In the genomic region with DNA sequence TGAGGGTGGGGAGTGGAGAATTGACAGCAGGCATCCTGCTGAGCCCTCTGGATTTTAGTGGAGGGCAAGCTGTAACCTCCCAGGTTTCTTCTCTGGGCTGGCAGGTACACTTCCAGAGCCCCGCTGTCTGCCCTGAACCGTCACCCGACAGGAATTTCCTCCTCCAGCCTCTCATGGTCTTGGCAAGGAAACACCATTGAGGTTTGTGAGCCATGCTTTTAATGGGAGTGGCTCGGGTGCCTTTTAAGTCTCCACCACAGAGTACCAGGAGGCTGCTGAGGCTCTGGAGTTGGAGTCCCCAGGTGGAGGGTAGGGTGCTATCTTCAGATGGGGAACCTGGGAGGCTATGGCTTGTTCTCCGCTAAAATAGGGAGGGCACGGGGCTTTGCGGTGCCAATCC, we compare ENCODE assay signal across 19 mouse cellular contexts. TPM values are rescaled to one million over a fixed set of nuclear protein-coding genes. Genes with fewer than 3 reads are reported as not detected.
DNase-seq lines count a peak whose midpoint lies in the region; ATAC-seq and TF ChIP-seq lines count a peak whose summit lies in the region.
"Had no signal": no experiment of that assay in that cellular context is flagged by ENCODE, and none has a peak within 500 bp of the region (broad histone marks: within the 10 kb centered on the region; RNA-seq: fewer than 3 reads in every experiment).

No protein-coding gene starts in this region.

- H3K9ac ChIP-seq in embryonic facial prominence, embryonic 15.5 days = no peak overlapping the region
- no peak overlapping the region for H3K9ac ChIP-seq in lung, postnatal 0 days (replicated peaks; ENCODE audit: low read depth)
- H3K9ac ChIP-seq in liver, embryonic 12.5 days = no peak overlapping the region
- no peak overlapping the region for H3K9ac ChIP-seq in hindbrain, embryonic 12.5 days
- H3K9ac ChIP-seq: hindbrain, embryonic 15.5 days had no signal

- no peaks in the 10 kb centered on the region for H3K27me3 ChIP-seq in heart, embryonic 10.5 days (ENCODE audit: insufficient read depth, poor library complexity, severe bottlenecking)
- H3K27me3 ChIP-seq in embryonic facial prominence, embryonic 15.5 days = no peaks in the 10 kb centered on the region
- H3K27me3 ChIP-seq in lung, postnatal 0 days (replicated peaks; ENCODE audit: insufficient read depth, low read length) = no peaks in the 10 kb centered on the region
- no peaks in the 10 kb centered on the region for H3K27me3 ChIP-seq in liver, embryonic 12.5 days (replicated peaks)
- H3K27me3 ChIP-seq in hindbrain, embryonic 12.5 days = no peaks in the 10 kb centered on the region
- H3K27me3 ChIP-seq: hindbrain, embryonic 15.5 days had no signal

- H3K9me3 ChIP-seq in heart, embryonic 10.5 days = no peaks in the 10 kb centered on the region; the same call in 1 of the 2 replicates
- H3K9me3 ChIP-seq in embryonic facial prominence, embryonic 15.5 days (replicated peaks) = no peaks in the 10 kb centered on the region
- H3K9me3 ChIP-seq in lung, postnatal 0 days (ENCODE audit: low read length) = no peaks in the 10 kb centered on the region
- H3K9me3 ChIP-seq in liver, embryonic 12.5 days (replicated peaks) = no peaks in the 10 kb centered on the region; the same call in 1 of the 2 replicates
- no peaks in the 10 kb centered on the region for H3K9me3 ChIP-seq in hindbrain, embryonic 12.5 days (replicated peaks)
- H3K9me3 ChIP-seq: hindbrain, embryonic 15.5 days had no signal

- DNase-seq in heart, embryonic 10.5 days (ENCODE audit: low spot score) = no peak
- no peak for DNase-seq in heart, postnatal 36 days
- peak; percentile 94 for DNase-seq in 3T3-L1 (ENCODE audit: low read depth, low spot score)
- peak; percentile 88 for DNase-seq in lung, postnatal 0 days (ENCODE audit: low spot score)
- DNase-seq in layer of hippocampus, postnatal 25 days (ENCODE audit: extremely low spot score in 1 of 2, low spot score in 1 of 2) = no peak
- DNase-seq: cerebellum, adult 8-10 months; gastrocnemius, postnatal 36 days; kidney, adult 18-20 months; right cerebral cortex, adult 18-20 months; spleen, adult 18-20 months had no signal

- peak; percentile 80 for TF ChIP-seq EP300 in lung, postnatal 0 days (IDR thresholded peaks at IDR 0.05)

- intact Hi-C loops in heart, postnatal 36 days (cut with DNase I) = loop anchor here (5.0 kb wide), 1 partner anchor 52 kb away; a partner anchor contains a TSS

- no peak overlapping the region for H3K4me3 ChIP-seq in heart, embryonic 10.5 days
- no peak overlapping the region for H3K4me3 ChIP-seq in embryonic facial prominence, embryonic 15.5 days (replicated peaks)
- no peak overlapping the region for H3K4me3 ChIP-seq in lung, postnatal 0 days (ENCODE audit: low read depth, low read length)
- H3K4me3 ChIP-seq in liver, embryonic 12.5 days = no peak overlapping the region
- no peak overlapping the region for H3K4me3 ChIP-seq in hindbrain, embryonic 12.5 days
- H3K4me3 ChIP-seq: hindbrain, embryonic 15.5 days; layer of hippocampus, adult 2 months; megakaryocyte, embryonic 14.5 days had no signal

- peak overlapping the region; percentile 87; the same call in 1 of the 2 replicates for H3K27ac ChIP-seq in heart, embryonic 10.5 days
- H3K27ac ChIP-seq in embryonic facial prominence, embryonic 15.5 days (replicated peaks) = peak overlapping the region; percentile 17; the same call in 1 of the 2 replicates
- peak overlapping the region; percentile 38; the same call in 1 of the 2 replicates for H3K27ac ChIP-seq in lung, postnatal 0 days (ENCODE audit: low read length)
- H3K27ac ChIP-seq in liver, embryonic 12.5 days = no peak overlapping the region
- H3K27ac ChIP-seq in hindbrain, embryonic 12.5 days = no peak overlapping the region
- H3K27ac ChIP-seq: hindbrain, embryonic 15.5 days; layer of hippocampus, adult 2 months had no signal

- no peak for TF ChIP-seq CTCF in lung, postnatal 0 days (IDR thresholded peaks at IDR 0.05)

- no peak overlapping the region for H3K4me2 ChIP-seq in embryonic facial prominence, embryonic 15.5 days (replicated peaks)
- H3K4me2 ChIP-seq in lung, postnatal 0 days (replicated peaks; ENCODE audit: low read depth, low read length) = no peak overlapping the region
- H3K4me2 ChIP-seq in liver, embryonic 12.5 days = no peak overlapping the region
- no peak overlapping the region for H3K4me2 ChIP-seq in hindbrain, embryonic 12.5 days (replicated peaks)
- H3K4me2 ChIP-seq: hindbrain, embryonic 15.5 days had no signal

- H3K36me3 ChIP-seq in heart, embryonic 10.5 days = peaks cover 9% of the 10 kb centered on the region; the same call in 1 of the 2 replicates
- H3K36me3 ChIP-seq in embryonic facial prominence, embryonic 15.5 days = no peaks in the 10 kb centered on the region
- no peaks in the 10 kb centered on the region for H3K36me3 ChIP-seq in lung, postnatal 0 days (ENCODE audit: insufficient read depth, low read length)
- H3K36me3 ChIP-seq in liver, embryonic 12.5 days = no peaks in the 10 kb centered on the region
- H3K36me3 ChIP-seq in hindbrain, embryonic 12.5 days = no peaks in the 10 kb centered on the region
- H3K36me3 ChIP-seq: hindbrain, embryonic 15.5 days had no signal

- ATAC-seq in embryonic facial prominence, embryonic 15.5 days (ENCODE audit: insufficient number of reproducible peaks, low FRiP score, low TSS enrichment, low read depth) = no peak
- peak; percentile 71 for ATAC-seq in lung, postnatal 0 days
- ATAC-seq in liver, embryonic 12.5 days = no peak
- no peak for ATAC-seq in hindbrain, embryonic 12.5 days (ENCODE audit: low FRiP score)
- ATAC-seq: activated CD4-positive, CD25-positive, alpha-beta regulatory T cell, adult 4 months had no signal

- 83% methylated on average over 7 of the region's 7 CpGs for WGBS in heart, embryonic 10.5 days
- WGBS in embryonic facial prominence, embryonic 15.5 days = 61% methylated on average over 7 of the region's 7 CpGs
- 49% methylated on average over 7 of the region's 7 CpGs for WGBS in lung, postnatal 0 days
- WGBS in liver, embryonic 12.5 days (ENCODE audit: insufficient replicate concordance) = 74% methylated on average over 7 of the region's 7 CpGs
- WGBS in hindbrain, embryonic 12.5 days = 90% methylated on average over 7 of the region's 7 CpGs

- peaks cover 57% of the 10 kb centered on the region for H3K4me1 ChIP-seq in heart, embryonic 10.5 days
- peaks cover 51% of the 10 kb centered on the region for H3K4me1 ChIP-seq in embryonic facial prominence, embryonic 15.5 days
- peaks cover 21% of the 10 kb centered on the region; the same call in 1 of the 2 replicates for H3K4me1 ChIP-seq in lung, postnatal 0 days (ENCODE audit: insufficient read depth, low read depth, low read length)
- H3K4me1 ChIP-seq in liver, embryonic 12.5 days = no peaks in the 10 kb centered on the region
- H3K4me1 ChIP-seq in hindbrain, embryonic 12.5 days = peaks cover 24% of the 10 kb centered on the region
- H3K4me1 ChIP-seq: megakaryocyte, embryonic 14.5 days had no signal

RNA-seq across cellular contexts. Expression of a gene that starts 53.9 kb away (rescaled TPM):
- polyA plus RNA-seq in heart, embryonic 10.5 days (2016; fragmentation: Nextera tagmentation; extraction: Ambion mirVana) = 23.4 and 28.3 TPM in 2 replicates
- 10 to 100 TPM; 11.3 to 11.8 TPM for total RNA-seq in heart, postnatal 36 days (2021)
- polyA plus RNA-seq in embryonic facial prominence, embryonic 15.5 days (2015; fragmentation: Nextera tagmentation; extraction: Ambion mirVana) = 26.6 and 27.9 TPM in 2 replicates
- polyA plus RNA-seq in lung, postnatal 0 days (2015; fragmentation: Nextera tagmentation; extraction: Ambion mirVana) = 18.9 and 22.0 TPM in 2 replicates
- polyA plus RNA-seq in liver, embryonic 12.5 days (2016; fragmentation: Nextera tagmentation; extraction: Ambion mirVana) = 1.7 and 2.3 TPM in 2 replicates
- polyA plus RNA-seq in hindbrain, embryonic 12.5 days (2016; fragmentation: Nextera tagmentation; extraction: Ambion mirVana) = 28.0 and 31.4 TPM in 2 replicates
- total RNA-seq in layer of hippocampus, postnatal 25 days (2021) = 10 to 100 TPM; 28.3 to 29.3 TPM
- total RNA-seq: MEL; neutrophil, adult 5-6 weeks had no signal

Comparison
In these comparisons a context has a peak if more than half of its experiments do, and no peak if none do; other contexts are left out.
1. DNase-seq: peak in 3T3-L1 (single experiment) and lung, postnatal 0 days (single experiment); none in heart, embryonic 10.5 days (single experiment), heart, postnatal 36 days (0 of 2) and layer of hippocampus, postnatal 25 days (0 of 2).
2. H3K27ac ChIP-seq: peak in heart, embryonic 10.5 days (single experiment), embryonic facial prominence, embryonic 15.5 days (single experiment) and lung, postnatal 0 days (single experiment); none in liver, embryonic 12.5 days (single experiment) and hindbrain, embryonic 12.5 days (single experiment).